Mouse (Mus musculus): ENCODE data around the gene Fam43b.
A peak's percentile ranks its signal among the peaks of the same experiment; 100 is the strongest.

The Fam43b gene

GRCm38 (mm10) chr4:138347280-138347679 is 49.0 kb downstream of the Fam43b start:
- DNase-seq: no peak

- peak in 1 of 2 experiments; percentile 46 for DNase-seq
These were observed 51.3 kb downstream of the Fam43b start for GRCm38 (mm10) chr4:138344891-138345545.
